Mouse (Mus musculus) small intestine, adult 2 months (tissue): ENCODE data around the gene Zfp184.

Experiments
- CTCF ChIP-seq: fragments of 200-500 bp; IDR thresholded peaks from 2 replicates; pipeline ENCODE4 v1.5.1; 2012; ENCODE audit warnings: low read depth, mild to moderate bottlenecking, control low read depth, inconsistent platforms, low read length, moderate library complexity, mixed read lengths; ENCODE audit not compliant: insufficient replicate concordance, insufficient read length; ENCODE audit errors: extremely low read depth
- POLR2A ChIP-seq: fragments of 200-500 bp; IDR thresholded peaks from 2 replicates; pipeline ENCODE4 v1.6.1; 2012; ENCODE audit warnings: low read depth, mild to moderate bottlenecking, control low read depth, inconsistent platforms, low read length, moderate library complexity

- no peak for TF ChIP-seq CTCF
- TF ChIP-seq POLR2A: no peak
Observed at GRCm38 (mm10) chr13:21916056-21916455, 28.8 kb upstream of the Zfp184 start.
